Mouse (Mus musculus): ENCODE measurements around the gene Olfr420.

Gene Olfr420

GRCm38 (mm10) chr1:174155333-174155732 is at the start of gene Olfr420:
Gene Olfr420 (plus strand): TSS chr1:174155633.
- no peak for DNase-seq (ENCODE audit: low spot score)

- no peak for DNase-seq (ENCODE audit: low spot score)
Measured at GRCm38 (mm10) chr1:174121062-174121461, 34.4 kb upstream of the Olfr420 start, which contains the start of gene Olfr231. Gene Olfr231 (minus strand): TSS chr1:174121162.

- DNase-seq (ENCODE audit: low spot score) = no peak
Measured at GRCm38 (mm10) chr1:174131217-174131616, 24.2 kb upstream of the Olfr420 start, which contains the start of gene Olfr424. Gene Olfr424 (plus strand): TSS chr1:174131517.

- DNase-seq (ENCODE audit: low spot score) = no peak
Measured at GRCm38 (mm10) chr1:174131999-174132398, 23.4 kb upstream of the Olfr420 start.

GRCm38 (mm10) chr1:174141384-174141783 is 14.0 kb upstream of the Olfr420 start:
- DNase-seq (ENCODE audit: low spot score) = no peak

GRCm38 (mm10) chr1:174146696-174147095 is 8.7 kb upstream of the Olfr420 start:
- DNase-seq (ENCODE audit: low spot score) = no peak

- no peak for DNase-seq (ENCODE audit: low spot score)
Measured at GRCm38 (mm10) chr1:174149289-174149688, 6.1 kb upstream of the Olfr420 start.

- no peak for DNase-seq (ENCODE audit: low spot score)
Measured at GRCm38 (mm10) chr1:174157622-174158021, 2.2 kb downstream of the Olfr420 start.

- DNase-seq (ENCODE audit: low spot score) = no peak
Measured at GRCm38 (mm10) chr1:174158512-174158911, 3.1 kb downstream of the Olfr420 start.

GRCm38 (mm10) chr1:174159095-174159494 is 3.7 kb downstream of the Olfr420 start:
- no peak for DNase-seq (ENCODE audit: low spot score)

- DNase-seq (ENCODE audit: low spot score) = no peak
Measured at GRCm38 (mm10) chr1:174169024-174169423, 13.6 kb downstream of the Olfr420 start.

GRCm38 (mm10) chr1:174170706-174171501 is 15.5 kb downstream of the Olfr420 start:
- no peak for DNase-seq (ENCODE audit: low spot score)

GRCm38 (mm10) chr1:174171537-174171936 is 16.1 kb downstream of the Olfr420 start:
- DNase-seq (ENCODE audit: low spot score) = no peak

- no peak for DNase-seq (ENCODE audit: low spot score)
Measured at GRCm38 (mm10) chr1:174172605-174173004, 17.2 kb downstream of the Olfr420 start, which contains the start of gene Spta1. Gene Spta1 (plus strand): TSS chr1:174172776.

GRCm38 (mm10) chr1:174204699-174205098 is 49.3 kb downstream of the Olfr420 start:
- DNase-seq (ENCODE audit: low spot score) = no peak

Data from lung, postnatal 25 days (tissue).